Mouse (Mus musculus) cerebellum, postnatal 14 days (tissue): ENCODE measurements around the gene Aldh1l2.
"Not testable (repeated sequence)": the region's sequence is repeated elsewhere in the genome, so short reads cannot be mapped to it uniquely, and the experiment has no call there.

Experiments used
- DNase-seq, 2 experiments: peaks; one replicate each; pipeline ENCODE4 v3.0.0; 2021; ENCODE audit warnings: mixed read lengths in 2 of 2

Aldh1l2 gene

GRCm38 (mm10) chr10:83533910-83534283 is at the start of gene Aldh1l2:
TSS of gene Aldh1l2 (minus strand) at chr10:83534140.
- DNase-seq, result peak; percentile 81 to 85

- DNase-seq, result no peak
Measured at GRCm38 (mm10) chr10:83565449-83566441, 31.8 kb upstream of the Aldh1l2 start.

GRCm38 (mm10) chr10:83563005-83563404 is 29.1 kb upstream of the Aldh1l2 start:
- no peak for DNase-seq

GRCm38 (mm10) chr10:83545341-83545740 is 11.4 kb upstream of the Aldh1l2 start:
- no peak for DNase-seq

GRCm38 (mm10) chr10:83544103-83544479 is 10.2 kb upstream of the Aldh1l2 start:
- no peak for DNase-seq

GRCm38 (mm10) chr10:83543439-83544102 is 9.6 kb upstream of the Aldh1l2 start, which contains the start of gene Washc4:
TSS of gene Washc4 (plus strand) at chr10:83543752.
- DNase-seq, result peak; percentile 97 to 98

- peak in 1 of 2 experiments; percentile 30 for DNase-seq
Measured at GRCm38 (mm10) chr10:83542241-83542640, 8.3 kb upstream of the Aldh1l2 start.

- peak; percentile 21 to 24 for DNase-seq
Measured at GRCm38 (mm10) chr10:83540092-83540491, 6.2 kb upstream of the Aldh1l2 start.

GRCm38 (mm10) chr10:83539311-83539980 is 5.5 kb upstream of the Aldh1l2 start:
- no peak for DNase-seq

GRCm38 (mm10) chr10:83536436-83536835 is 2.5 kb upstream of the Aldh1l2 start:
- DNase-seq, result no peak

- DNase-seq, result peak; percentile 52 to 75
Measured at GRCm38 (mm10) chr10:83533258-83533909, 556 bp downstream of the Aldh1l2 start.

GRCm38 (mm10) chr10:83530384-83530967 is 3.5 kb downstream of the Aldh1l2 start:
- DNase-seq, result no peak

- not testable (repeated sequence) for DNase-seq
Measured at GRCm38 (mm10) chr10:83524238-83524637, 9.7 kb downstream of the Aldh1l2 start.

GRCm38 (mm10) chr10:83520990-83521389 is 12.9 kb downstream of the Aldh1l2 start:
- no peak for DNase-seq

- DNase-seq, result no peak
Measured at GRCm38 (mm10) chr10:83513736-83514135, 20.2 kb downstream of the Aldh1l2 start.

- DNase-seq, result no peak
Measured at GRCm38 (mm10) chr10:83511304-83511703, 22.6 kb downstream of the Aldh1l2 start.

- DNase-seq, result peak; percentile 28 to 37
Measured at GRCm38 (mm10) chr10:83508962-83509660, 24.8 kb downstream of the Aldh1l2 start.

- DNase-seq, result no peak
Measured at GRCm38 (mm10) chr10:83497321-83497720, 36.6 kb downstream of the Aldh1l2 start.

- no peak for DNase-seq
Measured at GRCm38 (mm10) chr10:83490506-83490905, 43.4 kb downstream of the Aldh1l2 start.

- DNase-seq, result no peak
Measured at GRCm38 (mm10) chr10:83477286-83477685, 56.7 kb downstream of the Aldh1l2 start.

GRCm38 (mm10) chr10:83475226-83475625 is 58.7 kb downstream of the Aldh1l2 start:
- no peak for DNase-seq
